Mouse (Mus musculus) adrenal gland, postnatal 25 days (tissue): Measurements from ENCODE around the gene Man1c1. TPM values are rescaled to one million over a fixed set of nuclear protein-coding genes. Genes with fewer than 3 reads are reported as not detected.

Experiments
- DNase-seq: peaks from one replicate; pipeline ENCODE4 v3.0.0; 2021; ENCODE audit warnings: mixed read lengths
- total RNA-seq: library from RNA; stranded (reverse); gene quantifications from 2 replicates; pipeline ENCODE4 v1.2.3, GENCODE M21; 2021

The Man1c1 gene
- total RNA-seq, 1 experiment from 2014 or later: 22.0 TPM

- DNase-seq: no peak
These were observed 20.9 kb upstream of the Man1c1 start for GRCm38 (mm10) chr4:134724974-134725373.

GRCm38 (mm10) chr4:134723251-134723650 lies 19.2 kb upstream of the Man1c1 start:
- no peak for DNase-seq

- no peak for DNase-seq
These were observed 17.0 kb upstream of the Man1c1 start for GRCm38 (mm10) chr4:134721076-134721475.

- DNase-seq: no peak
These were observed 16.3 kb upstream of the Man1c1 start for GRCm38 (mm10) chr4:134720371-134720770.

- DNase-seq: no peak
These were observed 15.4 kb upstream of the Man1c1 start for GRCm38 (mm10) chr4:134719489-134719888.

GRCm38 (mm10) chr4:134713937-134714336 lies 9.8 kb upstream of the Man1c1 start:
- DNase-seq: peak; percentile 90

GRCm38 (mm10) chr4:134705311-134705710 lies 1.2 kb upstream of the Man1c1 start:
- DNase-seq: no peak

- DNase-seq: no peak
These were observed 500 bp upstream of the Man1c1 start for GRCm38 (mm10) chr4:134704590-134704989.

GRCm38 (mm10) chr4:134702981-134703834 lies 882 bp downstream of the Man1c1 start:
- peak; percentile 60 for DNase-seq

GRCm38 (mm10) chr4:134701934-134702333 lies 2.2 kb downstream of the Man1c1 start:
- DNase-seq: peak; percentile 70

- no peak for DNase-seq
These were observed 3.2 kb downstream of the Man1c1 start for GRCm38 (mm10) chr4:134700911-134701310.

- DNase-seq: no peak
These were observed 10.7 kb downstream of the Man1c1 start for GRCm38 (mm10) chr4:134693202-134693940.

- DNase-seq: no peak
These were observed 11.7 kb downstream of the Man1c1 start for GRCm38 (mm10) chr4:134692388-134692787.

- DNase-seq: no peak
These were observed 17.9 kb downstream of the Man1c1 start for GRCm38 (mm10) chr4:134686022-134686661.

- no peak for DNase-seq
These were observed 19.3 kb downstream of the Man1c1 start for GRCm38 (mm10) chr4:134684637-134685338.

GRCm38 (mm10) chr4:134683892-134684291 lies 20.2 kb downstream of the Man1c1 start:
- DNase-seq: no peak

GRCm38 (mm10) chr4:134683008-134683407 lies 21.1 kb downstream of the Man1c1 start:
- DNase-seq: no peak

GRCm38 (mm10) chr4:134682423-134682822 lies 21.7 kb downstream of the Man1c1 start:
- no peak for DNase-seq

- no peak for DNase-seq
These were observed 22.3 kb downstream of the Man1c1 start for GRCm38 (mm10) chr4:134681819-134682218.

- no peak for DNase-seq
These were observed 26.3 kb downstream of the Man1c1 start for GRCm38 (mm10) chr4:134677556-134678508.

- no peak for DNase-seq
These were observed 28.3 kb downstream of the Man1c1 start for GRCm38 (mm10) chr4:134675800-134676199.
